Mouse (Mus musculus): ENCODE results near the gene Sel1l3.

GRCm38 (mm10) chr5:53159631-53160030 lies 54.1 kb downstream of the Sel1l3 start:
- TF ChIP-seq CTCF (IDR thresholded peaks at IDR 0.05; ENCODE audit: borderline replicate concordance, control insufficient read depth, extremely low read depth, insufficient read depth, low read length, poor library complexity) (no peak), POLR2A (IDR thresholded peaks at IDR 0.05; ENCODE audit: control insufficient read depth, extremely low read depth, insufficient read depth, low read length, poor library complexity) (no peak)

Data from thymus, adult 2 months (tissue).